Mouse (Mus musculus): ENCODE results near the gene Rora. TPM values are rescaled to one million over a fixed set of nuclear protein-coding genes. Genes with fewer than 3 reads are reported as not detected.

The Rora gene
- polyA plus RNA-seq, 1 experiment = 0.85 TPM

GRCm38 (mm10) chr9:68891431-68891830 lies 237.8 kb downstream of the Rora start:
- no peaks in the 10 kb centered on the region for H3K4me1 ChIP-seq (ENCODE audit: control insufficient read depth, insufficient read depth, low read length)
- no peak for TF ChIP-seq CTCF (IDR thresholded peaks at IDR 0.05; ENCODE audit: control insufficient read depth, insufficient read depth, low read length)
- TF ChIP-seq POLR2A (IDR thresholded peaks at IDR 0.05; ENCODE audit: borderline replicate concordance, control insufficient read depth, low read depth, low read length) = no peak
- 88% methylated on average over 11 of the region's 11 CpGs for WGBS
- no peak overlapping the region for H3K27ac ChIP-seq (ENCODE audit: control insufficient read depth, insufficient read depth, low read depth, low read length, poor library complexity)
- no peak overlapping the region for H3K4me3 ChIP-seq (replicated peaks; ENCODE audit: control insufficient read depth, low read depth, low read length)

- WGBS = 87% methylated on average over 4 of the region's 4 CpGs
- no peaks in the 10 kb centered on the region for H3K4me1 ChIP-seq (ENCODE audit: control insufficient read depth, insufficient read depth, low read length)
- no peak for TF ChIP-seq CTCF (IDR thresholded peaks at IDR 0.05; ENCODE audit: control insufficient read depth, insufficient read depth, low read length)
- TF ChIP-seq POLR2A (IDR thresholded peaks at IDR 0.05; ENCODE audit: borderline replicate concordance, control insufficient read depth, low read depth, low read length) = no peak
- H3K4me3 ChIP-seq (replicated peaks; ENCODE audit: control insufficient read depth, low read depth, low read length) = no peak overlapping the region
- H3K27ac ChIP-seq (ENCODE audit: control insufficient read depth, insufficient read depth, low read depth, low read length, poor library complexity) = no peak overlapping the region
Measured at GRCm38 (mm10) chr9:68892356-68892755, 238.8 kb downstream of the Rora start.

GRCm38 (mm10) chr9:68892859-68893258 lies 239.3 kb downstream of the Rora start:
- no peak overlapping the region for H3K4me3 ChIP-seq (replicated peaks; ENCODE audit: control insufficient read depth, low read depth, low read length)
- H3K27ac ChIP-seq (ENCODE audit: control insufficient read depth, insufficient read depth, low read depth, low read length, poor library complexity) = no peak overlapping the region
- WGBS = 81% methylated on average over 6 of the region's 6 CpGs
- no peak for TF ChIP-seq POLR2A (IDR thresholded peaks at IDR 0.05; ENCODE audit: borderline replicate concordance, control insufficient read depth, low read depth, low read length)
- no peak for TF ChIP-seq CTCF (IDR thresholded peaks at IDR 0.05; ENCODE audit: control insufficient read depth, insufficient read depth, low read length)
- no peaks in the 10 kb centered on the region for H3K4me1 ChIP-seq (ENCODE audit: control insufficient read depth, insufficient read depth, low read length)

GRCm38 (mm10) chr9:68898286-68898685 lies 244.7 kb downstream of the Rora start:
- Histone ChIP-seq H3K4me1 (ENCODE audit: control insufficient read depth, insufficient read depth, low read length) (no peaks in the 10 kb centered on the region), H3K4me3 (replicated peaks; ENCODE audit: control insufficient read depth, low read depth, low read length) (no peak overlapping the region), H3K27ac (ENCODE audit: control insufficient read depth, insufficient read depth, low read depth, low read length, poor library complexity) (no peak overlapping the region)
- WGBS = 78% methylated on average over 6 of the region's 6 CpGs
- TF ChIP-seq CTCF (IDR thresholded peaks at IDR 0.05; ENCODE audit: control insufficient read depth, insufficient read depth, low read length) (no peak), POLR2A (IDR thresholded peaks at IDR 0.05; ENCODE audit: borderline replicate concordance, control insufficient read depth, low read depth, low read length) (no peak)

GRCm38 (mm10) chr9:68899525-68900222 lies 246.1 kb downstream of the Rora start:
- TF ChIP-seq POLR2A (IDR thresholded peaks at IDR 0.05; ENCODE audit: borderline replicate concordance, control insufficient read depth, low read depth, low read length) (no peak), CTCF (IDR thresholded peaks at IDR 0.05; ENCODE audit: control insufficient read depth, insufficient read depth, low read length) (no peak)
- H3K4me3 ChIP-seq (replicated peaks; ENCODE audit: control insufficient read depth, low read depth, low read length) = no peak overlapping the region
- no peaks in the 10 kb centered on the region for H3K4me1 ChIP-seq (ENCODE audit: control insufficient read depth, insufficient read depth, low read length)
- WGBS = 59% methylated on average over 5 of the region's 5 CpGs
- no peak overlapping the region for H3K27ac ChIP-seq (ENCODE audit: control insufficient read depth, insufficient read depth, low read depth, low read length, poor library complexity)

GRCm38 (mm10) chr9:68906361-68906883 lies 252.8 kb downstream of the Rora start:
- H3K4me3 ChIP-seq (replicated peaks; ENCODE audit: control insufficient read depth, low read depth, low read length) = no peak overlapping the region
- 76% methylated on average over 6 of the region's 6 CpGs for WGBS
- no peaks in the 10 kb centered on the region for H3K4me1 ChIP-seq (ENCODE audit: control insufficient read depth, insufficient read depth, low read length)
- H3K27ac ChIP-seq (ENCODE audit: control insufficient read depth, insufficient read depth, low read depth, low read length, poor library complexity) = no peak overlapping the region
- TF ChIP-seq CTCF (IDR thresholded peaks at IDR 0.05; ENCODE audit: control insufficient read depth, insufficient read depth, low read length) = no peak
- no peak for TF ChIP-seq POLR2A (IDR thresholded peaks at IDR 0.05; ENCODE audit: borderline replicate concordance, control insufficient read depth, low read depth, low read length)

- 72% methylated on average over 8 of the region's 8 CpGs for WGBS
- no peak overlapping the region for H3K4me3 ChIP-seq (replicated peaks; ENCODE audit: control insufficient read depth, low read depth, low read length)
- TF ChIP-seq CTCF (IDR thresholded peaks at IDR 0.05; ENCODE audit: control insufficient read depth, insufficient read depth, low read length) (no peak), POLR2A (IDR thresholded peaks at IDR 0.05; ENCODE audit: borderline replicate concordance, control insufficient read depth, low read depth, low read length) (no peak)
- no peak overlapping the region for H3K27ac ChIP-seq (ENCODE audit: control insufficient read depth, insufficient read depth, low read depth, low read length, poor library complexity)
- no peaks in the 10 kb centered on the region for H3K4me1 ChIP-seq (ENCODE audit: control insufficient read depth, insufficient read depth, low read length)
Measured at GRCm38 (mm10) chr9:68912483-68913151, 259.0 kb downstream of the Rora start.

- Histone ChIP-seq H3K4me3 (replicated peaks; ENCODE audit: control insufficient read depth, low read depth, low read length) (no peak overlapping the region), H3K4me1 (ENCODE audit: control insufficient read depth, insufficient read depth, low read length) (no peaks in the 10 kb centered on the region), H3K27ac (ENCODE audit: control insufficient read depth, insufficient read depth, low read depth, low read length, poor library complexity) (no peak overlapping the region)
- TF ChIP-seq POLR2A (IDR thresholded peaks at IDR 0.05; ENCODE audit: borderline replicate concordance, control insufficient read depth, low read depth, low read length) (no peak), CTCF (IDR thresholded peaks at IDR 0.05; ENCODE audit: control insufficient read depth, insufficient read depth, low read length) (no peak)
- 84% methylated on average over 10 of the region's 10 CpGs for WGBS
Measured at GRCm38 (mm10) chr9:68913191-68913697, 259.7 kb downstream of the Rora start.
